Mouse (Mus musculus) stomach, embryonic 15.5 days (tissue): ENCODE results near the gene Dhrs2. TPM values are rescaled to one million over a fixed set of nuclear protein-coding genes. Genes with fewer than 3 reads are reported as not detected.

Source experiments
- ATAC-seq: fragments of 200-750 bp; cut with Nextera tagmentation; 2 replicates; pipeline ENCODE4 v1.8.0; 2017; ENCODE audit warnings: low read depth, moderate number of reproducible peaks, moderate TSS enrichment; ENCODE audit not compliant: insufficient read depth, low FRiP score
- H3K27ac ChIP-seq: fragments of 300-500 bp; sonication (generic); 2 replicates; pipeline ENCODE4 v1.5.1; 2015; ENCODE audit warnings: mild to moderate bottlenecking, inconsistent platforms
- H3K27me3 ChIP-seq: fragments of 300-500 bp; sonication (generic); replicated peaks from 2 replicates; pipeline ENCODE4 v1.6.1; 2015; ENCODE audit warnings: inconsistent platforms
- H3K36me3 ChIP-seq: fragments of 300-500 bp; sonication (generic); 2 replicates; pipeline ENCODE4 v1.6.1; 2015; ENCODE audit warnings: inconsistent platforms
- H3K4me1 ChIP-seq: fragments of 300-500 bp; sonication (generic); 2 replicates; pipeline ENCODE4 v1.6.1; 2015; ENCODE audit warnings: inconsistent platforms
- H3K4me2 ChIP-seq: fragments of 300-500 bp; sonication (generic); 2 replicates; pipeline ENCODE4 v1.6.1; 2015; ENCODE audit warnings: mild to moderate bottlenecking, inconsistent platforms
- H3K4me3 ChIP-seq: fragments of 300-500 bp; sonication (generic); replicated peaks from 2 replicates; pipeline ENCODE4 v1.5.1; 2015; ENCODE audit warnings: inconsistent platforms
- H3K9ac ChIP-seq: fragments of 300-500 bp; sonication (generic); 2 replicates; pipeline ENCODE4 v1.6.1; 2015; ENCODE audit warnings: inconsistent platforms
- H3K9me3 ChIP-seq: fragments of 300-500 bp; sonication (generic); 2 replicates; pipeline ENCODE4 v1.6.1; 2016; ENCODE audit warnings: inconsistent platforms
- WGBS: fragments of 180-500 bp; shearing (Covaris S2); methylation state at CpG from one replicate; pipeline ENCODE4 v1.1.7; 2015; 5-methylcytosine and 5-hydroxymethylcytosine counted together
- polyA plus RNA-seq: library from polyadenylated mRNA; unstranded; fragments of >200 nt; fragmentation: Nextera tagmentation; extraction: Ambion mirVana; gene quantifications from 2 replicates; pipeline ENCODE4 v1.2.1, GENCODE M21; 2015

Dhrs2 gene
- polyA plus RNA-seq, 1 experiment from 2014 or later: 0.40 TPM

- Histone ChIP-seq H3K9me3 (no peaks in the 10 kb centered on the region), H3K4me1 (no peaks in the 10 kb centered on the region), H3K27ac (no peak overlapping the region), H3K27me3 (no peaks in the 10 kb centered on the region), H3K4me3 (no peak overlapping the region), H3K9ac (no peak overlapping the region), H3K4me2 (no peak overlapping the region), H3K36me3 (no peaks in the 10 kb centered on the region)
- ATAC-seq: no peak
- 77% methylated on average over 2 of the region's 2 CpGs for WGBS
Measured at GRCm38 (mm10) chr14:55198187-55198586, 23.6 kb upstream of the Dhrs2 start.

- Histone ChIP-seq H3K9me3 (no peaks in the 10 kb centered on the region), H3K27ac (no peak overlapping the region), H3K36me3 (no peaks in the 10 kb centered on the region), H3K9ac (no peak overlapping the region), H3K27me3 (no peaks in the 10 kb centered on the region), H3K4me1 (no peaks in the 10 kb centered on the region), H3K4me3 (no peak overlapping the region), H3K4me2 (no peak overlapping the region)
- no peak for ATAC-seq
- 46% methylated on average over 3 of the region's 3 CpGs for WGBS
Measured at GRCm38 (mm10) chr14:55204544-55204943, 17.3 kb upstream of the Dhrs2 start.

- H3K4me3 ChIP-seq: no peak overlapping the region
- H3K4me2 ChIP-seq: no peak overlapping the region
- H3K27me3 ChIP-seq: no peaks in the 10 kb centered on the region
- no peaks in the 10 kb centered on the region for H3K36me3 ChIP-seq
- no peaks in the 10 kb centered on the region for H3K4me1 ChIP-seq
- ATAC-seq: no peak
- H3K9ac ChIP-seq: no peak overlapping the region
- H3K27ac ChIP-seq: no peak overlapping the region
- 40% methylated on average over 3 of the region's 3 CpGs for WGBS
- H3K9me3 ChIP-seq: no peaks in the 10 kb centered on the region
Measured at GRCm38 (mm10) chr14:55205045-55205750, 16.6 kb upstream of the Dhrs2 start.

DNA sequence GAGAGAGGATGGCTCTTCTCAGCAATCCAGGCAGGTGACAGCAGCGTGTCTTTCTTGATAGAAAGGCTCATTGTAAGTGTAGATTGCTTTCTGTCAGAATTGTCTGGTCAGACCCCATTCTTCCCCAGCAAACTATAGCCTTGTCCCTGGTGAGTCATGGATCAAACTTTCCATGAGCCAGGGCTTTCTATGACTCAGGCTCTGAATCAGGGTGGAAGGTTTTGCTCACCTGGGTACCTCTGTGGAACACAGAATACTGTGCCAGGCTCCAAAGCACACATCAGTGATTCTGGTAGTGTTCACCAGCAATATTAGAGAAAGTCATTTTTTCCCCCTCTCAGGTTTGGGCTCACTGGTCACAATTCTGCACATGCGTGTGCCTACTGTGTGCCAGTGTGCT is 13.5 kb upstream of the Dhrs2 start:
- H3K4me2 ChIP-seq: no peak overlapping the region
- H3K27ac ChIP-seq: no peak overlapping the region
- ATAC-seq: no peak
- no peaks in the 10 kb centered on the region for H3K36me3 ChIP-seq
- H3K4me1 ChIP-seq: no peaks in the 10 kb centered on the region
- H3K4me3 ChIP-seq: no peak overlapping the region
- 74% methylated on average over 2 of the region's 2 CpGs for WGBS
- H3K9ac ChIP-seq: no peak overlapping the region
- H3K9me3 ChIP-seq: no peaks in the 10 kb centered on the region
- no peaks in the 10 kb centered on the region for H3K27me3 ChIP-seq

GRCm38 (mm10) chr14:55213621-55214020 is 8.2 kb upstream of the Dhrs2 start:
- Histone ChIP-seq H3K27me3 (no peaks in the 10 kb centered on the region), H3K4me1 (no peaks in the 10 kb centered on the region), H3K9ac (no peak overlapping the region), H3K4me3 (no peak overlapping the region), H3K27ac (no peak overlapping the region), H3K4me2 (no peak overlapping the region), H3K9me3 (no peaks in the 10 kb centered on the region), H3K36me3 (no peaks in the 10 kb centered on the region)
- ATAC-seq: no peak
- 84% methylated on average over 3 of the region's 3 CpGs for WGBS

DNA sequence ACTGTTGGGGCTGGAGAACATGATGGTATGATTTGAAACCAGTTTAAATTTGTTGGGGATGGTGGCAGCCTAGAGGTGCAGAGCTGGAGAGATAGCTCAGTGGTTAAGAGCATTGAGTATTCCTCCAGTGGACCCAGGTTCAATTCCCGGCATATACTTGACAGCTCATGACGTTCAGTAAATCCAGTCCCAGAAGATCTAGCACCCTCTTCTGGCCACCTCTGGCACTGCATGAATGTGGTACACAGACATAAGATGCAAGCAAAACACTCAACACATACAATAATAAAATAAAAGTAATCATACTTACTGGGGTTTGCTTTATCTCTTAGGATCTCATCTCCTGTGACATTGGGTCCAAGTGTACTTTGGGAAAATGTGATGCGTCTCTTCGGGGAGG is 7.3 kb upstream of the Dhrs2 start:
- Histone ChIP-seq H3K9me3 (no peaks in the 10 kb centered on the region), H3K4me2 (no peak overlapping the region), H3K9ac (no peak overlapping the region), H3K27me3 (no peaks in the 10 kb centered on the region), H3K4me1 (no peaks in the 10 kb centered on the region), H3K4me3 (no peak overlapping the region), H3K27ac (no peak overlapping the region), H3K36me3 (no peaks in the 10 kb centered on the region)
- ATAC-seq: no peak
- WGBS: 55% methylated on average over 4 of the region's 4 CpGs

GRCm38 (mm10) chr14:55223172-55223571 is 1.4 kb downstream of the Dhrs2 start:
- Histone ChIP-seq H3K36me3 (no peaks in the 10 kb centered on the region), H3K27me3 (no peaks in the 10 kb centered on the region), H3K4me3 (no peak overlapping the region), H3K4me2 (no peak overlapping the region), H3K4me1 (no peaks in the 10 kb centered on the region), H3K9ac (no peak overlapping the region), H3K9me3 (no peaks in the 10 kb centered on the region), H3K27ac (no peak overlapping the region)
- no peak; the same call in 1 of the 2 replicates for ATAC-seq
- 5% methylated on average over 1 of the region's 1 CpGs for WGBS

- no peak overlapping the region for H3K27ac ChIP-seq
- no peaks in the 10 kb centered on the region for H3K27me3 ChIP-seq
- no peak overlapping the region for H3K9ac ChIP-seq
- ATAC-seq: no peak
- no peaks in the 10 kb centered on the region for H3K9me3 ChIP-seq
- 89% methylated on average over 11 of the region's 11 CpGs for WGBS
- no peak overlapping the region for H3K4me3 ChIP-seq
- no peak overlapping the region for H3K4me2 ChIP-seq
- no peaks in the 10 kb centered on the region for H3K36me3 ChIP-seq
- H3K4me1 ChIP-seq: no peaks in the 10 kb centered on the region
Measured at GRCm38 (mm10) chr14:55234639-55235038, 12.8 kb downstream of the Dhrs2 start.

DNA sequence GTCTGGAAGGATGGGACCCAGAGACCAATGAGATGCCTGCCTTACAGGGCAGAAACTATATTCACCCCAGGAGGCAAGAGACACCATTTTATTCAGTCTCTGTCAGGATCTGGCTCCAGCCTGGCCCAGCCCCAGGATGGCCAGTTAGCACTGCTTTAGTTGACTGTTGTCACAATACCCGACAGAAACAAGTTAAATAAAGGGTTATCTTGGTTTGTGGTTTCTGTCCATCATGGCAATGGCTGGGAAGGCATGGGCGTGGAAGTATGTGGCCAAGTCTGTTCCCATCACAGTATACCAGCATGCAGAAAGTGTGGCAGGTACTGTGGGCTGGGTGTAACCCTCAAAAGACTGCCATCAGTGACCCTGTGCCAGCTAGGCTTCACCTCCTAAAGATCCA is 14.9 kb downstream of the Dhrs2 start:
- no peak overlapping the region for H3K27ac ChIP-seq
- H3K4me2 ChIP-seq: no peak overlapping the region
- H3K4me1 ChIP-seq: no peaks in the 10 kb centered on the region
- H3K36me3 ChIP-seq: no peaks in the 10 kb centered on the region
- WGBS: 60% methylated on average over 2 of the region's 2 CpGs
- no peak overlapping the region for H3K9ac ChIP-seq
- no peaks in the 10 kb centered on the region for H3K27me3 ChIP-seq
- no peak overlapping the region for H3K4me3 ChIP-seq
- no peak for ATAC-seq
- H3K9me3 ChIP-seq: no peaks in the 10 kb centered on the region

DNA sequence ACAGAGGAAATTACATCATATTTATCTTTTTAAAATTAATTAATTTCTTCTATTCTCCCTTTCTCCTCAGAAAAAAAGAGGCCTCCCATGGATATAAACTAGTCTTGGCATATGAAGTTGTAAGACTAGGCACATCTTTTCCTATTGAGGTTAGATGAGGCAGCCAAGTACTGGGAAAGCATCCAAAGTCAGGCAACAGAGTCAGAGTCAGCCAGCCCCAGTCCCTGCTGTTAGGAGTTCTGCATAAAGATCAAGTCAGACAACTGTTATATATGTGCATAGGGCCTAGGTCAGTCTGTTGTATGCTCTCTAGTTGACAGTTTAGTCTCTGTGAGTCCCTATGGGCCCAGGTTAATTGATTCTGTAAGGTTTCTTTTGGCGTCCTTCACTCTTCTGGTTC is 20.9 kb downstream of the Dhrs2 start:
- ATAC-seq: no peak
- no peaks in the 10 kb centered on the region for H3K27me3 ChIP-seq
- no peaks in the 10 kb centered on the region for H3K9me3 ChIP-seq
- no peak overlapping the region for H3K9ac ChIP-seq
- WGBS: 75% methylated on average over 1 of the region's 1 CpGs
- no peak overlapping the region for H3K27ac ChIP-seq
- no peaks in the 10 kb centered on the region for H3K36me3 ChIP-seq
- no peak overlapping the region for H3K4me2 ChIP-seq
- H3K4me3 ChIP-seq: no peak overlapping the region
- no peaks in the 10 kb centered on the region for H3K4me1 ChIP-seq

DNA sequence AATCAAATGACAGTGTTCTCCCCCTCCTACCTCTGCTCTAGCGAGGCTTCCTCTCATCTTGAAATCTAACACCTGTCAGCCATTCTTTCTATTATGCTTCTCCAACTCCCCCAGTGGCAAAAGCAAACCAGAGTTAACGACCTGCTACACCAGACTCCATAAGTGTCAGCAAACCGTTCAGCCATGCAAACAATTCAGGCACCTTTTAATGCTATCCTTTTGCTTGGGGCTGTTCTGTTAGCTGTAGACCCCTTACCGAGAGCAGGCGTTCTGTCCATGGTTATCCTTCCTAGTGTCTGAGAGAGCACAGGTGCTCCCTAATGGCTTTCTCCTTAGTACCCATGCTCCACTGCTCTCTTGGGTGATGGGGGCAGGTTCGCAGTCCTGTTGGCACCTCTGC is 25.4 kb downstream of the Dhrs2 start:
- no peak overlapping the region for H3K4me2 ChIP-seq
- no peak overlapping the region for H3K27ac ChIP-seq
- no peak overlapping the region for H3K9ac ChIP-seq
- H3K4me3 ChIP-seq: no peak overlapping the region
- H3K27me3 ChIP-seq: no peaks in the 10 kb centered on the region
- H3K36me3 ChIP-seq: no peaks in the 10 kb centered on the region
- ATAC-seq: no peak
- H3K9me3 ChIP-seq: no peaks in the 10 kb centered on the region
- WGBS: 43% methylated on average over 6 of the region's 6 CpGs
- H3K4me1 ChIP-seq: no peaks in the 10 kb centered on the region

GRCm38 (mm10) chr14:55248284-55248683 is 26.5 kb downstream of the Dhrs2 start:
- H3K4me2 ChIP-seq: no peak overlapping the region
- 72% methylated on average over 6 of the region's 6 CpGs for WGBS

DNA sequence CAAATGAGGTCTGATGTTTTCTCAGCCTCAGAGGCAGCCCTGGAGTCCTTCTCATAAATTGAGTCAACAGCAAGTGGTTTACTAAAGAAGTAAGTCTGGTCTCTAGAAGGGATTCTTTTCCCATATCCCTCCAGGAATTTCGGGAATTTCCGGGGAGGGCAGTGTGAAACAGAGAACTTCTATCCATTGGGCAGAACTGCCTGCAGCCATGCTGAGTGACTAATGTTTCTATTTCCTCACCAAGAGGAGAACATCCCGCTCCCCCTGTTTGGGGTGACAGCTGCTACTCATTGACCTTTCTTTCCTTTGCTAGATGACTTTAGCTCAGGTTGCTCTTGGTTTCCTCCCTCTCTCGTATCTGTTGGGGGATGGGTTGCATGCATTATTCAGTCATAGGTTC is 31.8 kb downstream of the Dhrs2 start:
- Histone ChIP-seq H3K4me2 (no peak overlapping the region), H3K27me3 (no peaks in the 10 kb centered on the region), H3K9ac (no peak overlapping the region), H3K36me3 (no peaks in the 10 kb centered on the region), H3K27ac (no peak overlapping the region), H3K9me3 (no peaks in the 10 kb centered on the region), H3K4me1 (no peaks in the 10 kb centered on the region), H3K4me3 (no peak overlapping the region)
- 56% methylated on average over 4 of the region's 4 CpGs for WGBS
- no peak for ATAC-seq

More at GRCm38 (mm10) chr14:55248284-55248683, 26.5 kb downstream of the Dhrs2 start:
- Histone ChIP-seq H3K9ac (no peak overlapping the region), H3K27me3 (no peaks in the 10 kb centered on the region), H3K4me1 (no peaks in the 10 kb centered on the region), H3K4me3 (no peak overlapping the region), H3K36me3 (no peaks in the 10 kb centered on the region), H3K27ac (no peak overlapping the region), H3K9me3 (no peaks in the 10 kb centered on the region)
- ATAC-seq: no peak
